Mouse (Mus musculus) erythroblast, embryonic 14.5 days (primary cell): ENCODE data around the gene Wdr92. TPM values are rescaled to one million over a fixed set of nuclear protein-coding genes. Genes with fewer than 3 reads are reported as not detected.
"Not testable (repeated sequence)": the region's sequence is repeated elsewhere in the genome, so short reads cannot be mapped to it uniquely, and the experiment has no call there.

Source experiments
- H3K27me3 ChIP-seq: 2 replicates; pipeline ENCODE4 v1.6.1; 2012; ENCODE audit warnings: inconsistent platforms; ENCODE audit not compliant: control insufficient read depth
- H3K36me3 ChIP-seq: 2 replicates; pipeline ENCODE4 v1.6.1; 2012; ENCODE audit warnings: mild to moderate bottlenecking, inconsistent platforms; ENCODE audit not compliant: control insufficient read depth
- H3K4me1 ChIP-seq: 2 replicates; pipeline ENCODE4 v1.6.1; 2012; ENCODE audit warnings: inconsistent platforms; ENCODE audit not compliant: control insufficient read depth
- H3K4me3 ChIP-seq: replicated peaks from 2 replicates; pipeline ENCODE3; 2012; ENCODE audit warnings: moderate library complexity, mild to moderate bottlenecking, inconsistent platforms
- H3K9me3 ChIP-seq: 2 replicates; pipeline ENCODE4 v1.6.1; 2012; ENCODE audit warnings: low read length, inconsistent platforms, mixed read lengths; ENCODE audit not compliant: control insufficient read depth
- GATA1 ChIP-seq: IDR thresholded peaks from 2 replicates; pipeline ENCODE4 v1.6.1; 2012; ENCODE audit warnings: low read length, inconsistent platforms, mixed read lengths
- TAL1 ChIP-seq: IDR thresholded peaks from 3 replicates; pipeline ENCODE4 v1.6.1; 2012; ENCODE audit warnings: low read length, inconsistent platforms, mixed read lengths
- polyA plus RNA-seq: library from polyadenylated mRNA; stranded (reverse); fragments of >175 nt; gene quantifications from 2 replicates; pipeline ENCODE4 v1.2.3, GENCODE M21; 2012

Gene Wdr92
- polyA plus RNA-seq, 1 experiment, result not detected

DNA sequence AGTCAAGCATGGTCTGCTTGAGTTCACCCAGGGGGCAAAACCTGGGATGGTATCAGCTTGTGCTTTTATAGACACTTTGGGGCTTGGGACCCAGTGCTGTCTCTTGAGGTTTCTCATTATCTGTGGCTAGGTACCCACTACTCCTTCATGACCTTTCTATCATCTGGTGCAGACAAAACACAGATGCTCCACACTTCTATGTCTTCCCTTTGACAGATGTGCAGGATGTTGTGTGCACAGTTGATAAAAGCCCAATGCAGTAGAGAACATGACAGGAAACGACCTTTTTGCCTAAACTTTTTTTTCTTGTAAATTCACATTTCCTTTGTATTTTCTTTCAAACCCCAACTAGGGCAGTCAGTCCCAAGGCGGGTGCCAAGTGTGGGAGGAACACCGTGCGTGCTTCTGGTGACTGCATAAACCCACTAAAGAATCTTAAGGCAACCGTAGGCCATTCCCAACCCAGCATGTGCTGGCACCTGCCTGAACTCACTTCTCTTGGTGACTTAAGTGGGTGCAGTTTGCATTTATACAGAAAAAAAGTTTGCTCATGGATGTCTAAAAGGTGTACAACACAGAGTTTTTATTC, 54.6 kb downstream of the Wdr92 start:
- Histone ChIP-seq H3K36me3 (peaks cover 28% of the 10 kb centered on the region), H3K27me3 (no peaks in the 10 kb centered on the region), H3K4me1 (peaks cover 15% of the 10 kb centered on the region), H3K4me3 (no peak overlapping the region), H3K9me3 (no peaks in the 10 kb centered on the region)
- TF ChIP-seq GATA1 (no peak), TAL1 (no peak)

DNA sequence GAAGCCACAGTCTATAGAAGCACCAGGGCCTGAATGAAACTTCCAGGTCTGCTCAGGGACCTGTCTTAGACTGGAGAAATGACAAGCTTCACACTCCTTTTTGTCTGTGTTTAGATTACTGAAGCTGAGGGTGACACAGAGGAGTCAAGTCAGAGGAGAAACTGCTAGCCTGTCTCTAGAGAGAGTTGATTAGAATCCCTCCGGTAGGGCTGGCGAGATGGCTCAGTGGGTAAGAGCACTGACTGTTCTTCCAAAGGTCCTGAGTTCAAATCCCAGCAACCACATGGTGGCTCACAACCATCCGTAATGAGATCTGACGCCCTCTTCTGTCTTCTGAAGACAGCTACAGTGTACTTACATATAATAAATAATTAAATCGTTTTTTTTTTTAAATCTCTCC, 56.7 kb downstream of the Wdr92 start:
- not testable (repeated sequence) for H3K4me3 ChIP-seq, H3K27me3 ChIP-seq, H3K9me3 ChIP-seq
- peaks cover 15% of the 10 kb centered on the region for H3K4me1 ChIP-seq
- peaks cover 11% of the 10 kb centered on the region for H3K36me3 ChIP-seq

DNA sequence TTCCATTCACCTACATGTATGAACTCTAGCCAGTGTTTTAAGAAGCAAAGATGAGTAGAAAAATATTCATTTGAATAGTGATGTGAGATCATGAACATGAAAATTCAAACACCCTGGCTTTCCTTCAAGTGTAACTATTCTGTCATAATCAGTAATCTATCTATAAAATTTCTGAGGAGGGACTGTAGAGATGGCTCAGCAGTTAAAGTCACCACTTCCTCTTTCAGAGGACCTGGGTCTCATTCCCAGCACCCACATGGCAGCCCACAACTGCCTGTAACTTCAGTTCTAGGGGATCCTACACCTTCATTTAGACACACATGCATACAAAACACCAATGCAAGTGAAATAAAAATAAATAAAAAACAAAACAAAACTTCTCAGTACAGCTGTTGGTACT, 66.8 kb downstream of the Wdr92 start:
- Histone ChIP-seq H3K4me1 (no peaks in the 10 kb centered on the region), H3K27me3 (no peaks in the 10 kb centered on the region), H3K9me3 (no peaks in the 10 kb centered on the region), H3K36me3 (no peaks in the 10 kb centered on the region), H3K4me3 (no peak overlapping the region)
- TF ChIP-seq GATA1, result no peak
- TF ChIP-seq TAL1, result no peak

DNA sequence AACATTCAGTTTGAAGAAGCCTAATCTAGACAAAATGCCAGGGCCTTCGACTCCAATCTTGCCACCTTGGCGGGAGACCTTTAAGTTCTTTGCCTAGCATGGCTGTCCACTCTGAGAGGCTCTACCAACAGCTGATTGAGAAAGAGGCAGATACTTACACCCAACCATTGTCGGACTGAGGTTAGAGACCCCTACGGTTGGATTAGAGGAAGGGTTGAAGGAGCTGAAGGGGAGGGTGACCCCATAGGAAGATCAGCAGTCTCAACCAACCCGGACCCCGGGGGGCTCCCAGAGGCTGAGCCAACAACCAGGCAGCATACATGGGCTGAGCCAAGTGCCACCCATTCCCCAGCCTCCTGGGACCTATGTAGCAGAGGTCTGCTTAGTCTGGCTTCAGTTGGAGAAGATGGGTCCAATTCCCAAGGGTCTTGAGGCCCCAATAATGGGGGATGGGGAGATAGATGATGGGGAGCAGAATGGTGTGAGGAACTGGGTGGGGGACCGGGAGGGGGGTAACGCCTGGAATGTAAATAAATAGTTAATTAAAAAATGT, 75.0 kb downstream of the Wdr92 start:
- TF ChIP-seq GATA1 (no peak), TAL1 (no peak)

DNA sequence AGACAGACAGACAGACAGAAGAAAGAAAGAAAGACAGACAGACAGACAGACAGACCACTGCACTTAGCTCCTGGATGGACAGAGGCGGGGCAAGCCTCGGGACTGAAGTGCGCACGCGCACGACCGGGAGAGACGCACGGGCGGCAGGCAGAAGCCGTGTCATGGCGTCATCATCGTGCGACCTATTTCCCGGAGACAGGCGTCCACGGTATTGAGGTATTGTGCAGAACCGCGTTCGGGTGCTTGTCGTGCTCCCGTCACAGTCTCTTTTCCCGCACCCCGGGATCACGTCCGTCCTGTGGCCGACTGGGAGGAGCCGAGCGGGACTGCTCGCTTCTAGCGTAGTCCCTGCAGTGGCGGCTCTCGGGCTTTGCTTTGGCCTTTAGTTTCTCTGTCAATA, 75.5 kb downstream of the Wdr92 start, which contains the start of gene C1d:
C1d (plus strand) TSS at position 137 of the 400 bp plus-strand sequence.
- no peaks in the 10 kb centered on the region for H3K27me3 ChIP-seq
- H3K9me3 ChIP-seq, result no peaks in the 10 kb centered on the region
- TF ChIP-seq GATA1 (no peak), TAL1 (no peak)
- peaks cover 18% of the 10 kb centered on the region for H3K4me1 ChIP-seq
- H3K36me3 ChIP-seq, result no peaks in the 10 kb centered on the region
- H3K4me3 ChIP-seq, result peak within 1 kb of the TSS; percentile 97

More for the DNA sequence above, 75.0 kb downstream of the Wdr92 start:
- H3K4me1 ChIP-seq, result peaks cover 18% of the 10 kb centered on the region
- no peaks in the 10 kb centered on the region for H3K27me3 ChIP-seq
- H3K9me3 ChIP-seq, result no peaks in the 10 kb centered on the region
- H3K4me3 ChIP-seq, result peak overlapping the region; percentile 97
- H3K36me3 ChIP-seq, result no peaks in the 10 kb centered on the region

DNA sequence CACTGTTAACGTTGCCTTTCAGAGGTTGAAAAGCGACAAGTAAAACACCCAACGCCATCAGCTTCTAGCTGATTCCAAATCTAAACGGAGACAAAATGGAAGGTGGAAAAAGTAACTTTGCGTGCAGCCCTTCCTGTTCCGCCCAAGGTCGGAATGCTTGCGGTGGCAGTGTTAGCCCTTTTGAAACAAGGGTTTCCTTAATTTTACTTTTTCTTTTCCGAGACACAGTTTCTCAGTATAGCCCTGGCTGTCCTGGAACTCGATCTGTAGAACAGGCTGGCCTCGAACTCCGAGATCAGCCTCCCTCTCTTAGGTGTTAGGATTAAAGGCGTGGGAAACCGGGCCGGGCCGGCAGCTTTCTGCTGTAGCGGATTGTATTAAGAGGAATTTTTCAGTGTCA, 76.0 kb downstream of the Wdr92 start:
- no peak for TF ChIP-seq TAL1
- no peak for TF ChIP-seq GATA1
- H3K4me1 ChIP-seq, result peaks cover 18% of the 10 kb centered on the region
- peaks cover 2% of the 10 kb centered on the region; the same call in 1 of the 2 replicates for H3K36me3 ChIP-seq
- H3K9me3 ChIP-seq, result no peaks in the 10 kb centered on the region
- H3K27me3 ChIP-seq, result no peaks in the 10 kb centered on the region
- H3K4me3 ChIP-seq, result peak overlapping the region; percentile 97

DNA sequence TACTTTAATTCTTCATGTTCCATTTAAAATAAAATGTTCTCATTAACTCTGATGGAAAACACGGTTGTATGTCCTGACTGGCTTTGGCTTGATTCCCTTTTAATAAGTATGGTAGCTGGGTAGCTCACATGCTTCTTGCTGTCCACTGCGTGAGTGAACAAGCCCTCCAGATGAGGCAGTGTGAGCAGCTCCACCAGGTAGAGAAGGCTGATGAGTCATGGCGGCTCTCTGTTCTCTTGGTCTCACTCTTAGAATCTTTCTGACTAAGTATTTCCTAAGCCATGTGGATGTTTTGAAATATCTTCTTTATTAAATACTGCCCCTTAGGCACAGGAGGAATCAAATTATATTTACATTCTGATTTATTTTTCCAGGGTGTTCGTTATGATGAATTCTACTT, 85.3 kb downstream of the Wdr92 start:
- TF ChIP-seq TAL1 (no peak), GATA1 (no peak)
- Histone ChIP-seq H3K4me1 (no peaks in the 10 kb centered on the region), H3K27me3 (no peaks in the 10 kb centered on the region), H3K4me3 (no peak overlapping the region), H3K36me3 (peaks cover 21% of the 10 kb centered on the region), H3K9me3 (no peaks in the 10 kb centered on the region)

DNA sequence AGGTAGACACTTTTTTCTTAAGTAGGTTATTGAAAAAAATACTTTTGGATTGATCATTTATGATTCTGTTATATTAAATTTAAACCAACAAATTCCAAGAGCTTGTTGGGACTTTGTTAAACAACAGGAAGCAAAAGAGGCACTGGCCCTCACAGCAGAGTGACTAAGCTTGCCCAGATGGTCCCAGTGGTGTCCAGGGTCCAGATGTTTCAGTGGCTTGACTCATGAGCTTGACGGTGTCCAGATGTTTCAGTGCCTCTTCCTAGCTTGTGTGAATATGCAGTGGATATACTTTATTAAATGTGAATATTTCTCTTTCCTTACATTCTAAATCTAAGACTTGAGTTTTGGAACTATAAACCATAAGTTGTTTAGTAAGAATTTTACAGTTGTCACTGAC, 86.9 kb downstream of the Wdr92 start:
- TF ChIP-seq TAL1, result no peak
- TF ChIP-seq GATA1, result no peak
- Histone ChIP-seq H3K4me1 (no peaks in the 10 kb centered on the region), H3K36me3 (peaks cover 17% of the 10 kb centered on the region), H3K4me3 (no peak overlapping the region), H3K27me3 (no peaks in the 10 kb centered on the region), H3K9me3 (no peaks in the 10 kb centered on the region)

DNA sequence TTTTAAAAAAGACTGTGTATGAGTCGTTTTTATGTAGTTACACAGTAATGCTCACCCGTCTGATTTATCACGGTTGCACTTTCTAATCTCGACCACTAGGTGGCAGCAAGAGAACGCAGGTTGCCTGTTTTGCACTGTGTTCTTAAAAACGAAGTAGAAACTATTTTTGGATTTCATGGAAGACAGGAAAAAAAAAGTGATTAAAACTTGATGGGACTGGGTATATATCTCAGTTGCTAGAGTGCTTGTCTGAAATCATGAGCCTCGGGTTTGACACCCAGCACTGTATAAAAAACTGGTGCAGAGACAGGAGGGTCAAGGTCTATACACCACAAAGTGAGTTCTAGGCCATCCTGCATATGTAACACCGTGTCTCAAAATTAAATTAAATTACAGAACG, 98.1 kb downstream of the Wdr92 start:
- no peaks in the 10 kb centered on the region for H3K36me3 ChIP-seq
- H3K4me1 ChIP-seq, result no peaks in the 10 kb centered on the region
- no peak overlapping the region for H3K4me3 ChIP-seq

More for the DNA sequence above, 98.1 kb downstream of the Wdr92 start:
- TF ChIP-seq TAL1 (no peak), GATA1 (no peak)
- Histone ChIP-seq H3K9me3 (no peaks in the 10 kb centered on the region), H3K27me3 (no peaks in the 10 kb centered on the region; the same call in 1 of the 2 replicates)

Other genes starting within 250 kb of the Wdr92 start
- gene Fbxo48, start 230.7 kb upstream of the Wdr92 start, polyA plus RNA-seq, result 0.02 TPM in 1 of 2 replicates, not detected in the other
- gene Cnrip1, start 130.5 kb upstream of the Wdr92 start, polyA plus RNA-seq, result not detected in 2 replicates
- gene Plek, start 129.7 kb upstream of the Wdr92 start, polyA plus RNA-seq, result 0.02 TPM in 1 of 2 replicates, not detected in the other
- gene Ppp3r1, start 22.8 kb upstream of the Wdr92 start, polyA plus RNA-seq, result 0.33 and 0.37 TPM in 2 replicates
- 0.67 and 1.0 TPM in 2 replicates for gene Pno1, start 29.5 kb downstream of the Wdr92 start, polyA plus RNA-seq
- 0.08 TPM in 1 of 2 replicates, not detected in the other for gene C1d, start 75.5 kb downstream of the Wdr92 start, polyA plus RNA-seq